Mouse (Mus musculus) stomach, embryonic 14.5 days (tissue): ENCODE data around the gene Vmn2r38. TPM values are rescaled to one million over a fixed set of nuclear protein-coding genes. Genes with fewer than 3 reads are reported as not detected.
"Not testable (repeated sequence)": the region's sequence is repeated elsewhere in the genome, so short reads cannot be mapped to it uniquely, and the experiment has no call there.

Experiments used
- ATAC-seq: fragments of 200-750 bp; cut with Nextera tagmentation; 2 replicates; pipeline ENCODE4 v1.8.0; 2017; ENCODE audit warnings: low read depth, moderate TSS enrichment; ENCODE audit not compliant: insufficient number of reproducible peaks, insufficient read depth, low FRiP score
- H3K27ac ChIP-seq: fragments of 300-500 bp; sonication (generic); 2 replicates; pipeline ENCODE4 v1.5.1; 2014; ENCODE audit warnings: mild to moderate bottlenecking, low read length, moderate library complexity, mixed read lengths
- H3K27me3 ChIP-seq: fragments of 300-500 bp; sonication (generic); 2 replicates; pipeline ENCODE4 v1.6.1; 2014; ENCODE audit warnings: low read length, control low read depth, mixed read lengths; ENCODE audit not compliant: control insufficient read depth, insufficient read depth
- H3K36me3 ChIP-seq: fragments of 300-500 bp; sonication (generic); 2 replicates; pipeline ENCODE4 v1.6.1; 2014; ENCODE audit warnings: mild to moderate bottlenecking, control low read depth, low read length, moderate library complexity, mixed read lengths; ENCODE audit not compliant: control insufficient read depth, insufficient read depth
- H3K4me1 ChIP-seq: fragments of 300-500 bp; sonication (generic); 2 replicates; pipeline ENCODE4 v1.6.1; 2014; ENCODE audit warnings: low read length, control low read depth, mixed read lengths; ENCODE audit not compliant: control insufficient read depth, insufficient read depth
- H3K4me2 ChIP-seq: fragments of 300-500 bp; sonication (generic); replicated peaks from 2 replicates; pipeline ENCODE4 v1.6.1; 2014; ENCODE audit warnings: low read depth, low read length, control low read depth
- H3K4me3 ChIP-seq: fragments of 300-500 bp; sonication (generic); 2 replicates; pipeline ENCODE4 v1.5.1; 2014; ENCODE audit warnings: low read depth, low read length, control low read depth
- H3K9ac ChIP-seq: fragments of 300-500 bp; sonication (generic); replicated peaks from 2 replicates; pipeline ENCODE4 v1.6.1; 2014; ENCODE audit warnings: low read depth, mild to moderate bottlenecking, control low read depth, low read length, moderate library complexity, mixed read lengths
- H3K9me3 ChIP-seq: fragments of 300-500 bp; sonication (generic); 2 replicates; pipeline ENCODE4 v1.6.1; 2016; ENCODE audit warnings: low read depth, low read length, control low read depth; ENCODE audit not compliant: control insufficient read depth
- WGBS: fragments of 180-500 bp; shearing (Covaris S2); extraction: QIAGEN DNeasy Blood & Tissue Kit; methylation state at CpG from one replicate; pipeline ENCODE4 v1.1.7; 2014; 5-methylcytosine and 5-hydroxymethylcytosine counted together
- polyA plus RNA-seq: library from polyadenylated mRNA; unstranded; fragments of >200 nt; fragmentation: Nextera tagmentation; extraction: Ambion mirVana; gene quantifications from 2 replicates; pipeline ENCODE4 v1.2.1, GENCODE M21; 2014

Gene Vmn2r38
- polyA plus RNA-seq: not detected in 2 replicates

- not testable (repeated sequence) for H3K9ac ChIP-seq, H3K9me3 ChIP-seq, H3K4me1 ChIP-seq, H3K4me2 ChIP-seq, H3K27ac ChIP-seq, H3K27me3 ChIP-seq, ATAC-seq, H3K4me3 ChIP-seq, H3K36me3 ChIP-seq
These were observed at the start of gene Vmn2r38 for GRCm38 (mm10) chr7:9097781-9098180. Gene Vmn2r38, minus strand, starts transcription at chr7:9097881.

GRCm38 (mm10) chr7:9065353-9065752 is 32.3 kb downstream of the Vmn2r38 start:
- not testable (repeated sequence) for H3K9ac ChIP-seq, H3K4me2 ChIP-seq, H3K27me3 ChIP-seq, H3K4me3 ChIP-seq, H3K27ac ChIP-seq, H3K36me3 ChIP-seq, H3K9me3 ChIP-seq, H3K4me1 ChIP-seq, ATAC-seq
- 84% methylated on average over 4 of the region's 4 CpGs for WGBS

- not testable (repeated sequence) for H3K4me2 ChIP-seq, H3K27ac ChIP-seq, H3K4me1 ChIP-seq, H3K9me3 ChIP-seq, H3K36me3 ChIP-seq, ATAC-seq, H3K9ac ChIP-seq, H3K27me3 ChIP-seq, H3K4me3 ChIP-seq
These were observed 67.0 kb downstream of the Vmn2r38 start, which contains the start of gene Vmn2r39 for GRCm38 (mm10) chr7:9030698-9031097. Gene Vmn2r39, minus strand, starts transcription at chr7:9030798.

Other genes with a start within 250 kb of the Vmn2r38 start
- gene Vmn2r40, start 166.4 kb downstream of the Vmn2r38 start, polyA plus RNA-seq: not detected in 2 replicates
- not detected in 2 replicates for gene Vmn2r39, start 67.1 kb downstream of the Vmn2r38 start, polyA plus RNA-seq
- gene Vmn2r37, start 125.8 kb upstream of the Vmn2r38 start, polyA plus RNA-seq: not detected in 2 replicates